Mouse (Mus musculus) forebrain, embryonic 14.5 days (tissue): Measurements from ENCODE around the gene D8Ertd738e. TPM values are rescaled to one million over a fixed set of nuclear protein-coding genes. Genes with fewer than 3 reads are reported as not detected.

Experiments used
- ATAC-seq: fragments of 200-750 bp; cut with Nextera tagmentation; 2 replicates; pipeline ENCODE4 v1.8.0; 2017; ENCODE audit warnings: mild to moderate bottlenecking, moderate library complexity
- DNase-seq: peaks from one replicate; pipeline ENCODE4 v3.0.0-alpha.2; 2015; ENCODE audit warnings: low spot score
- H3K27ac ChIP-seq: fragments of 300-500 bp; sonication (generic); 2 replicates; pipeline ENCODE4 v1.5.1; 2014; ENCODE audit warnings: low read depth, mild to moderate bottlenecking, control low read depth, low read length, moderate library complexity
- H3K27me3 ChIP-seq: fragments of 300-500 bp; sonication (generic); replicated peaks from 2 replicates; pipeline ENCODE4 v1.6.1; 2014; ENCODE audit warnings: low read length, control low read depth, mixed read lengths; ENCODE audit not compliant: control insufficient read depth, insufficient read depth
- H3K36me3 ChIP-seq: fragments of 300-500 bp; sonication (generic); 2 replicates; pipeline ENCODE4 v1.6.1; 2014; ENCODE audit warnings: low read length, control low read depth; ENCODE audit not compliant: control insufficient read depth, insufficient read depth
- H3K4me1 ChIP-seq: fragments of 300-500 bp; sonication (generic); 2 replicates; pipeline ENCODE4 v1.6.1; 2014; ENCODE audit warnings: antibody characterized with exemption, low read length, control low read depth; ENCODE audit not compliant: control insufficient read depth, insufficient read depth
- H3K4me2 ChIP-seq: fragments of 300-500 bp; sonication (generic); 2 replicates; pipeline ENCODE4 v1.6.1; 2014; ENCODE audit warnings: mild to moderate bottlenecking, control low read depth, low read length
- H3K4me3 ChIP-seq: fragments of 300-500 bp; sonication (generic); 2 replicates; pipeline ENCODE4 v1.5.1; 2014; ENCODE audit warnings: low read depth, low read length, control low read depth
- H3K9ac ChIP-seq: fragments of 300-500 bp; sonication (generic); 2 replicates; pipeline ENCODE4 v1.6.1; 2014; ENCODE audit warnings: mild to moderate bottlenecking, low read length, control low read depth, moderate library complexity
- H3K9me3 ChIP-seq: fragments of 300-500 bp; sonication (generic); replicated peaks from 2 replicates; pipeline ENCODE4 v1.6.1; 2016; ENCODE audit warnings: low read length, control low read depth, mixed read lengths; ENCODE audit not compliant: control insufficient read depth
- WGBS: fragments of 180-500 bp; shearing (Covaris S2); extraction: QIAGEN DNeasy Blood & Tissue Kit; methylation state at CpG from one replicate; pipeline ENCODE4 v1.1.7; 2014; 5-methylcytosine and 5-hydroxymethylcytosine counted together
- polyA plus RNA-seq: library from polyadenylated mRNA; unstranded; fragments of >200 nt; fragmentation: Nextera tagmentation; extraction: Ambion mirVana; gene quantifications from 2 replicates; pipeline ENCODE4 v1.2.1, GENCODE M21; 2014

Gene D8Ertd738e
- polyA plus RNA-seq, 1 experiment from 2014 or later, result 329 TPM

DNA sequence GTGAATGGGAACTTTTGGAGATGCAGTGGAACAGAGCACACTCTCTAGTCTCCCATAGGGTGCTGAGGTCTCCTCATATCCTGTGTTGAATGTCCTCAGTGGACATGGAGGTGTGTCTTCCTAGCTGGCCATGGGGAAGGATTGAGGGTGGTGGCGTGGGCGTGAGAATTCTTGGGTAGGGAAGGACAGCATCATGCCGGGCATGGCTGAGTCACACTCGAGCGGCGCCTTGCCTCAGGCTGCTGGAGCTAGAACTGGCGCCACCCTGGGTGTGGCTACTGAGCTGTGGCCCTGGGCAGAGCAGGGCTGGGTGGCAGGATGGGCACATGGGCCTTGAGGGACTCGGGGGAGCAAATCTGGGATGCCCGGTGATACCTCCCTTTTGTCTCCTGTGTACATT is 47.1 kb downstream of the D8Ertd738e start:
- no peaks in the 10 kb centered on the region for H3K36me3 ChIP-seq
- 78% methylated on average over 9 of the region's 9 CpGs for WGBS
- H3K9me3 ChIP-seq, result no peaks in the 10 kb centered on the region
- H3K9ac ChIP-seq, result no peak overlapping the region
- DNase-seq (no peak), ATAC-seq (no peak)
- no peak overlapping the region for H3K27ac ChIP-seq
- H3K27me3 ChIP-seq, result no peaks in the 10 kb centered on the region
- peak overlapping the region; percentile 75 for H3K4me2 ChIP-seq
- H3K4me3 ChIP-seq, result no peak overlapping the region
- peaks cover 38% of the 10 kb centered on the region for H3K4me1 ChIP-seq

- no peak for DNase-seq
- 59% methylated on average over 15 of the region's 15 CpGs for WGBS
- Histone ChIP-seq H3K4me2 (peak overlapping the region; percentile 75), H3K4me3 (peak overlapping the region; percentile 43), H3K27ac (peak overlapping the region; percentile 89), H3K27me3 (no peaks in the 10 kb centered on the region), H3K9me3 (no peaks in the 10 kb centered on the region), H3K4me1 (peaks cover 38% of the 10 kb centered on the region), H3K36me3 (no peaks in the 10 kb centered on the region), H3K9ac (peak overlapping the region; percentile 66)
- ATAC-seq, result no peak
Observed at GRCm38 (mm10) chr8:84201545-84202245, 47.8 kb downstream of the D8Ertd738e start.

- DNase-seq (peak; percentile 44), ATAC-seq (peak; percentile 4)
- Histone ChIP-seq H3K4me2 (peak overlapping the region; percentile 75), H3K4me1 (peaks cover 38% of the 10 kb centered on the region), H3K36me3 (no peaks in the 10 kb centered on the region), H3K4me3 (peak overlapping the region; percentile 43), H3K9me3 (no peaks in the 10 kb centered on the region), H3K27me3 (no peaks in the 10 kb centered on the region), H3K27ac (peak overlapping the region; percentile 89), H3K9ac (peak overlapping the region; percentile 66)
- WGBS, result 5% methylated on average over 48 of the region's 70 CpGs
Observed at GRCm38 (mm10) chr8:84200652-84201544, 48.6 kb downstream of the D8Ertd738e start.

DNA sequence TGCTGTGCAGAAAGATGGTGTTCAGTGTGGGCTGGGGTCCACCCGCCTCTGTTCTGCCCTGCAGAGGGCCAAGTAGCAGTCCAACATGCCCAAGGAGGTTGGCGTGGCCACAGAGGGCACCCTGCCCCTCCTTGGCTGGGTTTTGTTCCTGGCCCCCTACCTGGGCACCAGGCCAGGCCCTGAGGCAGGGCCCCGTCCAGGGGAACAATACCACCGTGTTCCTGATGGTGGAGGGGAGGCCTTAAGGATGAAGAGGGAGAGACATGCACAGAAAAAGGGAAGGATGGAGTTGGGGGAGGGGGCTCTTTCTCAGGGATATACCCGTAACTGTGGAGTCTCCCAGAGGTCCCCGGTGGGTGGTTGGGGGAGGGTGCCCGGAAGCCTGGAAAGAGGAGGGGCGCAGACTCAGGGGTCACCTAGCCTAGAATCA is 49.4 kb downstream of the D8Ertd738e start:
- H3K4me1 ChIP-seq, result peaks cover 38% of the 10 kb centered on the region

GRCm38 (mm10) chr8:84199348-84200125 is 50.0 kb downstream of the D8Ertd738e start:
- peak overlapping the region; percentile 75; the same call in 1 of the 2 replicates for H3K4me2 ChIP-seq
- WGBS, result 40% methylated on average over 11 of the region's 11 CpGs
- no peak overlapping the region; the same call in 1 of the 2 replicates for H3K9ac ChIP-seq
- peaks cover 38% of the 10 kb centered on the region for H3K4me1 ChIP-seq
- H3K36me3 ChIP-seq, result no peaks in the 10 kb centered on the region
- no peaks in the 10 kb centered on the region for H3K27me3 ChIP-seq
- ATAC-seq, result no peak
- no peak for DNase-seq
- H3K4me3 ChIP-seq, result no peak overlapping the region
- H3K27ac ChIP-seq, result peak overlapping the region; percentile 89
- no peaks in the 10 kb centered on the region for H3K9me3 ChIP-seq

More for the DNA sequence above, 49.4 kb downstream of the D8Ertd738e start:
- Histone ChIP-seq H3K36me3 (no peaks in the 10 kb centered on the region), H3K4me2 (peak overlapping the region; percentile 75), H3K9ac (no peak overlapping the region; the same call in 1 of the 2 replicates), H3K4me3 (peak overlapping the region; percentile 43; the same call in 1 of the 2 replicates), H3K9me3 (no peaks in the 10 kb centered on the region), H3K27me3 (no peaks in the 10 kb centered on the region), H3K27ac (peak overlapping the region; percentile 89)
- DNase-seq (peak; percentile 70), ATAC-seq (peak; percentile 9)
- 8% methylated on average over 8 of the region's 8 CpGs for WGBS

DNA sequence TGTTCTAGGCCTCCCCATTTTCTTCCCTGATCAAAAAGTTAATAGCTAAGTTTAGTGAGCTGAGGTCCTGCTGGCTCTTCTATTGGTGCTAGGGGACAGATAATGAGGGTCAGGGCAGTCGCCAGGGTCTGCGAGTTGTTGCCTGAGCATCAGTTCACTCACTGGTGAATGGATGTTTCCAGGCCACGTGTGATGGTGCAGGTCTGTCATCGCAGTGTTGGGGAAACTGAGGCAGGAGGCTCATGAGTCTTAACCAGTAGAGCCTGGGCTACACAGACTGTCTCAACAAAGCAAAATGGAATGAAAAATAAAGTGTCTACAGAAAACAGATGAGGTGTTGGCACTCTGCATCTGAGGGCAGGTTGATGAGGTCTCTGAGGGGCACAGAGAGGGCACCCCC is 50.6 kb downstream of the D8Ertd738e start:
- DNase-seq (no peak), ATAC-seq (no peak)
- Histone ChIP-seq H3K36me3 (no peaks in the 10 kb centered on the region), H3K27me3 (no peaks in the 10 kb centered on the region), H3K9me3 (no peaks in the 10 kb centered on the region), H3K4me2 (peak overlapping the region; percentile 53; the same call in 1 of the 2 replicates), H3K4me1 (peaks cover 36% of the 10 kb centered on the region), H3K9ac (peak overlapping the region; percentile 47; the same call in 1 of the 2 replicates), H3K4me3 (no peak overlapping the region), H3K27ac (peak overlapping the region; percentile 89)
- 25% methylated on average over 4 of the region's 4 CpGs for WGBS

DNA sequence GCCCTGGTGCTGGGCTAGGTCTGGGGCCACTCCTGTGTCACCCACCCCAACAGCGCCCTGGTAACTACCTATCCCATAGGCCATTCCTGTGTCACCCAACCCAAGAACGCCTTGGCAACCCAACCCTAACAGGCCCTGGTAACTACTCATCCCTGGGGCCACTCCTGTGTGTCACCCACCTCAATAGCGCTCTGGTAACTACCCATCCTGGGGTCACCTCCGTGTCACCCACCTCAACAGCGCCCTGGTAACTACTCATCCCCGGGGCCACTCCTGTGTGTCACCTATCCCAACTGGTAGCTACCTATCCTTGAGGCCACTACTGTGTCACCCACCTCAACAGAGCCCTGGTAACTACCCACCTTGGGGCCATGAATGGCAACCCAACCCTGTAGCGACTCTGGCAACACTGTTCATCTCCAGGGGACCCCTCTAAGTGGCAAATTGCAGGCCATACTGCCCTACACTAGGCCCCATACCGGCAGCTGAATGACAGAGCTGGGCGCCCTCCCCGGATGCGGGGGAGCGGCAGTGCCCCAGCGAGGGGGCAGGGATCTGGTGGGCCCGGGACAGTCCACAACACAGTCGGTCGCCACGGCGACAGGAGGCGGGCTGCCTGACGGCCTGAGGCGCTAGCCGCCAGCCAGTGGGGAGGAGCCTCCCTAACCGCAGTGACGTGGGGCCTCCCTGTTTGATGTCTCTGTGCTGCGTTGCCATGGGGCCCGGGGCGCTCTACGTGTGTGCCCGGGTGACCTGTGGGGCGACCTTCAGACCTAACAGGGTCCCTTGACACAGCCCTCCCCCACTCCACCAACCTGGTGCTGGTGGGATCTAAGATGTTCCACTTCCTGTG is 51.4 kb downstream of the D8Ertd738e start:
- DNase-seq (peak; percentile 91), ATAC-seq (peak; percentile 78)
- Histone ChIP-seq H3K4me2 (peak overlapping the region; percentile 53), H3K36me3 (no peaks in the 10 kb centered on the region), H3K4me3 (peak overlapping the region; percentile 40), H3K27ac (peak overlapping the region; percentile 89), H3K9me3 (no peaks in the 10 kb centered on the region), H3K27me3 (no peaks in the 10 kb centered on the region), H3K9ac (peak overlapping the region; percentile 47), H3K4me1 (peaks cover 30% of the 10 kb centered on the region)
- WGBS, result 2% methylated on average over 30 of the region's 30 CpGs
